Mouse (Mus musculus) MEL (cell line): ENCODE measurements at regions not wholly inside any gene's neighbourhood (a gene's known extent, or its start where the extent isn't known, plus 50 kb on each side); places are given as distances from the start of the nearest gene placed in this dataset.

Source experiments
- CTCF ChIP-seq, 3 experiments: IDR thresholded peaks in 2 of 3; conservative IDR thresholded peaks in 1 of 3; 2 replicates each; pipeline ENCODE4 v1.5.1; 2011 to 2012; ENCODE audit warnings: low read length in 3 of 3, low read depth in 2 of 3, mild to moderate bottlenecking in 2 of 3, improper control_type of control experiment in 1 of 3, inconsistent platforms in 1 of 3, mixed read lengths in 1 of 3, moderate library complexity in 1 of 3; ENCODE audit not compliant: control insufficient read depth in 1 of 3, insufficient read depth in 1 of 3, poor library complexity in 1 of 3, severe bottlenecking in 1 of 3
- E2F4 ChIP-seq: IDR thresholded peaks from 2 replicates; pipeline ENCODE4 v1.6.1; 2011; ENCODE audit warnings: low read depth, low read length, improper control_type of control experiment, borderline replicate concordance
- MYC ChIP-seq: IDR thresholded peaks from 2 replicates; pipeline ENCODE4 v1.6.1; 2011; ENCODE audit warnings: low read depth, mild to moderate bottlenecking, low read length, improper control_type of control experiment, moderate library complexity
- POLR2A ChIP-seq, 2 experiments: IDR thresholded peaks; 2 replicates each; pipeline ENCODE4 v1.6.1; 2011 to 2012; ENCODE audit warnings: low read length in 2 of 2, mild to moderate bottlenecking in 2 of 2, control low read depth in 1 of 2, improper control_type of control experiment in 1 of 2, low read depth in 1 of 2, moderate library complexity in 1 of 2; ENCODE audit not compliant: control insufficient read depth in 1 of 2, insufficient read depth in 1 of 2, poor library complexity in 1 of 2
- TAL1 ChIP-seq: IDR thresholded peaks from 2 replicates; pipeline ENCODE4 v1.6.1; 2012; ENCODE audit warnings: mild to moderate bottlenecking, inconsistent platforms, low read length, moderate library complexity, mixed read lengths

DNA sequence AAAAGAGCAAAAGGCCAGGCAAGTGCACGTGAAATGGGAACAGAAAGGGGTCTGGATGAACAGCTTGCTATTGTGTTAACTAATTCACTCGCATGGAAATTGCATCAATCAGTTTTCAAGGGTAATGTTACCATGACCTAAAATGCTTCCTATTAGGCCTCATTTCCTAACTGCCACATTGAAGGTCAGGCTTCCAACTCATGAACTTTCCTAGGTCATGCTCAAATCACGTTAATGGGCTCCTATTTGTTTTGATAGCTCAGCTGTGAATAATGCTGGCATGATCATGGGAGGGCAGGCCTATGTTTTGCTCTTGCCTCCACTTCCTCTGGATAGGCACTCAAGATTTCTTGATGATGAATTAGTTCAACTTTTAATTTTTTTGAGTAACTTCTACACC, 293.4 kb upstream of the Nrip1 start:
- no peak for TF ChIP-seq E2F4
- no peak for TF ChIP-seq CTCF (IDR thresholded peaks at IDR 0.05 in 2 of 3, conservative IDR thresholded peaks at IDR 0.05 in 1 of 3; ENCODE audit: control insufficient read depth in 1 of 3, insufficient read depth in 1 of 3, low read depth in 2 of 3, low read length in 3 of 3, poor library complexity in 1 of 3, severe bottlenecking in 1 of 3)
- TF ChIP-seq TAL1 = no peak
- TF ChIP-seq MYC = no peak
- TF ChIP-seq POLR2A (IDR thresholded peaks at IDR 0.05; ENCODE audit: control insufficient read depth in 1 of 2, insufficient read depth in 1 of 2, low read depth in 1 of 2, low read length in 2 of 2, poor library complexity in 1 of 2) = no peak
